Mouse (Mus musculus): ENCODE data around the gene D630003M21Rik.

DNA sequence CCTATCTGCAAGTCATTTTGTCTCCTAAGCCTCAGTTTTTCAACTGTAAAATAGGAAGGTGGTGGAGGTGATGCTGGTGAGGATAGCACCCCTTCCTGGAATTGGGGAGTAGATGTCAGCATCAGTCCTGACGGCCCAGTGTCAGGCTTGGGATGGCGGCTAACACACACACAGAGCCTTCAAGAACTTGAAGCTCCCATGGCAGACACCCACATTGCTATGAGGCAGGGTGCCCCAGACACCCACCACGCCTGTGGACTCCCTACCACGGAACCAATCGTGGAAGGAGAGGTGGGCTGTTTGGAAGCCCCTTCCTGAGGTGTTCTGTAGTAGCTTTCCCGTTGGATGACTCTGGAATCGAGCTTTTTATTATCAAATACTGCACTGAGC lies 476 bp upstream of the D630003M21Rik start:
- TF ChIP-seq ZNF384 (IDR thresholded peaks at IDR 0.05; ENCODE audit: low read depth, low read length) (no peak), MAFK (IDR thresholded peaks at IDR 0.05; ENCODE audit: insufficient read depth, low read depth, low read length) (no peak), HCFC1 (IDR thresholded peaks at IDR 0.05; ENCODE audit: borderline replicate concordance, insufficient read depth, low read length) (no peak), ZC3H11A (IDR thresholded peaks at IDR 0.05; ENCODE audit: borderline replicate concordance, low read depth, low read length) (no peak), CHD2 (IDR thresholded peaks at IDR 0.05; ENCODE audit: low read depth, low read length) (no peak)
